Mouse (Mus musculus) ovary, postnatal 10 days (tissue): ENCODE data around the gene Asap2.
A peak's percentile ranks its signal among the peaks of the same experiment; 100 is the strongest.

ENCODE experiments used
- DNase-seq: peaks from one replicate; pipeline ENCODE4 v3.0.0; 2022; ENCODE audit warnings: low spot score

Gene Asap2

GRCm38 (mm10) chr12:21315923-21316868 lies 325.9 kb downstream of the Asap2 start, which contains the start of gene Iah1:
TSS of gene Iah1 (plus strand) at chr12:21316389.
- peak; percentile 60 for DNase-seq

GRCm38 (mm10) chr12:21316869-21317265 lies 326.6 kb downstream of the Asap2 start:
- no peak for DNase-seq

GRCm38 (mm10) chr12:21318143-21318895 lies 328.1 kb downstream of the Asap2 start:
- peak; percentile 27 for DNase-seq
